Mouse (Mus musculus) midbrain, embryonic 13.5 days (tissue): ENCODE data around the gene Pank2. TPM values are rescaled to one million over a fixed set of nuclear protein-coding genes. Genes with fewer than 3 reads are reported as not detected.
A peak's percentile ranks its signal among the peaks of the same experiment; 100 is the strongest.

Experiments used
- ATAC-seq: fragments of 200-750 bp; cut with Nextera tagmentation; 2 replicates; pipeline ENCODE4 v1.8.0; 2017; ENCODE audit warnings: mild to moderate bottlenecking, moderate TSS enrichment, moderate library complexity
- H3K27ac ChIP-seq: fragments of 300-500 bp; sonication (generic); 2 replicates; pipeline ENCODE4 v1.5.1; 2015; ENCODE audit warnings: inconsistent platforms, mild to moderate bottlenecking, moderate library complexity
- H3K27me3 ChIP-seq: fragments of 300-500 bp; sonication (generic); 2 replicates; pipeline ENCODE4 v1.6.1; 2015; ENCODE audit warnings: mild to moderate bottlenecking, inconsistent platforms
- H3K36me3 ChIP-seq: fragments of 300-500 bp; sonication (generic); 2 replicates; pipeline ENCODE4 v1.6.1; 2015; ENCODE audit warnings: mild to moderate bottlenecking, inconsistent platforms
- H3K4me1 ChIP-seq: fragments of 300-500 bp; sonication (generic); replicated peaks from 2 replicates; pipeline ENCODE4 v1.6.1; 2015; ENCODE audit warnings: inconsistent platforms
- H3K4me2 ChIP-seq: fragments of 300-500 bp; sonication (generic); replicated peaks from 2 replicates; pipeline ENCODE4 v1.6.1; 2015; ENCODE audit warnings: moderate library complexity, mild to moderate bottlenecking, inconsistent platforms
- H3K4me3 ChIP-seq: fragments of 300-500 bp; sonication (generic); replicated peaks from 2 replicates; pipeline ENCODE4 v1.5.1; 2015; ENCODE audit warnings: mild to moderate bottlenecking, inconsistent platforms
- H3K9ac ChIP-seq: fragments of 300-500 bp; sonication (generic); replicated peaks from 2 replicates; pipeline ENCODE4 v1.6.1; 2015; ENCODE audit warnings: mild to moderate bottlenecking, inconsistent platforms
- H3K9me3 ChIP-seq: fragments of 300-500 bp; sonication (generic); 2 replicates; pipeline ENCODE4 v1.6.1; 2016; ENCODE audit warnings: mild to moderate bottlenecking, inconsistent platforms
- WGBS: fragments of 180-500 bp; shearing (Covaris S2); methylation state at CpG from one replicate; pipeline ENCODE4 v1.1.7; 2015; 5-methylcytosine and 5-hydroxymethylcytosine counted together
- microRNA-seq: library from miRNA; unstranded; fragments of <30 nt; microRNA quantifications from one replicate; pipeline ENCODE4, GENCODE M21; 2016
- polyA plus RNA-seq: library from polyadenylated mRNA; unstranded; fragments of >200 nt; fragmentation: Nextera tagmentation; extraction: Ambion mirVana; gene quantifications from 2 replicates; pipeline ENCODE4 v1.2.1, GENCODE M21; 2015

Pank2 gene
- polyA plus RNA-seq, 1 experiment from 2014 or later = 33.9 TPM

DNA sequence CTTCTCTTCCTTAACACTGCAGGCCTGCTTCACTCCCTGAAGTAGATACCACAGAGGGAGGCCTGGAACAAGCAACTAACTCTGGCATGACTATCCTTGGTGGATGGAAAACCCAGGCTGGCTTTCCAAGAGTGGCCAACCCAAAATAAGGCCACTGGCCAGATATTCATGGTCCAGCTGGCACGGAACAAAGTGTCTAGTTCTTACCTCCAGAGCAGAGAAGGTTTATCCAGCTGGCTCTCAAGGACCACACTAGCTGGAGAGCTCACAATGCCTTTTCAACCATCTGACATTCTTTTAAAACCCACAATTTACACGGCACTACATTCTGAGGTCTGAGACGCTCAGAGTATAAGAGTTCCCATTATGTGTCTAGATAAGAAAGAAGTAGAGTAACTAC, 82.2 kb downstream of the Pank2 start:
- Histone ChIP-seq H3K9me3 (no peaks in the 10 kb centered on the region), H3K36me3 (no peaks in the 10 kb centered on the region), H3K27me3 (no peaks in the 10 kb centered on the region), H3K4me3 (no peak overlapping the region), H3K4me2 (no peak overlapping the region), H3K27ac (no peak overlapping the region), H3K4me1 (peaks cover 23% of the 10 kb centered on the region), H3K9ac (no peak overlapping the region)
- ATAC-seq = no peak
- 67% methylated on average over 3 of the region's 3 CpGs for WGBS

DNA sequence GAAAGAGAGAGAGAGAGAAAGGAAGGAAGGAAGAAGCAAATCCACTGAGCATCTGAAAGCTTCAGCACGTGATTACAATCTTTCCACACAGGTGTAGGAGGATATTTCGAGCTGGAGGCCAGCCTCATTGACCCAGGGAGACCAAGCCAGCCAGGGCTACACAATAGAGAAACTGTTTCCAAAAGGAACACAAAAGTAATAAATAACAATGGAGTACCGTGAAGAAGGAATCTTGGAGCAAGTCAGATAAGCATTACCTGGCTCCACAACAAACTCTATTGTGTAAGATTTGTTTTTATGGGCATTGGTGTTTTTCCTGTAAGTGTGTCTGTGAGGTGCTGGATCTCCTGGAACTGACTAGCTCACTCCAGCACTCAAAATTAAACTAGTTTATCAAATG, 83.3 kb downstream of the Pank2 start:
- H3K27me3 ChIP-seq = no peaks in the 10 kb centered on the region
- H3K36me3 ChIP-seq = no peaks in the 10 kb centered on the region
- no peak for ATAC-seq
- H3K9me3 ChIP-seq = no peaks in the 10 kb centered on the region
- WGBS = 66% methylated on average over 3 of the region's 3 CpGs
- no peak overlapping the region for H3K27ac ChIP-seq
- H3K4me3 ChIP-seq = no peak overlapping the region
- no peak overlapping the region for H3K4me2 ChIP-seq
- H3K9ac ChIP-seq = no peak overlapping the region
- H3K4me1 ChIP-seq = peaks cover 34% of the 10 kb centered on the region

Small RNA genes lying within 50 kb of the gene (microRNA-seq; reads per million reads assigned to microRNA genes)
- gene Mir103-2 = 56.5 reads per million, percentile 47 among the genes with 10 or more reads in this experiment

Other genes starting within 250 kb of the Pank2 start
- 14.1 and 15.2 TPM in 2 replicates for gene Gfra4, start 219.4 kb upstream of the Pank2 start, polyA plus RNA-seq
- gene Adam33, start 198.7 kb upstream of the Pank2 start, polyA plus RNA-seq = 0.38 and 0.81 TPM in 2 replicates
- 0.06 and 0.17 TPM in 2 replicates for gene Siglec1, start 175.7 kb upstream of the Pank2 start, polyA plus RNA-seq
- 3.1 and 4.0 TPM in 2 replicates for gene Hspa12b, start 135.2 kb upstream of the Pank2 start, polyA plus RNA-seq
- not detected in 2 replicates for gene Gm11037, start 129.0 kb upstream of the Pank2 start, polyA plus RNA-seq
- gene 1700037H04Rik, start 102.4 kb upstream of the Pank2 start, polyA plus RNA-seq = 89.6 and 92.2 TPM in 2 replicates
- 13.3 and 15.0 TPM in 2 replicates for gene Cenpb, start 82.4 kb upstream of the Pank2 start, polyA plus RNA-seq
- 50.6 and 59.3 TPM in 2 replicates for gene Cdc25b, start 75.5 kb upstream of the Pank2 start, polyA plus RNA-seq
- 10.8 and 11.5 TPM in 2 replicates for gene Spef1, start 75.2 kb upstream of the Pank2 start, polyA plus RNA-seq
- 32.7 and 33.4 TPM in 2 replicates for gene Ap5s1, start 55.4 kb upstream of the Pank2 start, polyA plus RNA-seq
- 6.6 and 8.6 TPM in 2 replicates for gene Mavs, start 28.4 kb upstream of the Pank2 start, polyA plus RNA-seq
- 23.1 and 23.6 TPM in 2 replicates for gene Rnf24, start 90.4 kb downstream of the Pank2 start, polyA plus RNA-seq
- gene Smox, start 229.0 kb downstream of the Pank2 start, polyA plus RNA-seq = 45.5 and 46.5 TPM in 2 replicates